Mouse (Mus musculus) induced T-regulatory cell, adult 2 months (primary cell): ENCODE measurements around the gene Dnah3.

Experiments used
- DNase-seq: peaks from one replicate; pipeline ENCODE4 v3.0.0-alpha.2; 2012; ENCODE audit warnings: low read depth

The Dnah3 gene

GRCm38 (mm10) chr7:120054016-120054415, 41.1 kb downstream of the Dnah3 start:
- no peak for DNase-seq

DNA sequence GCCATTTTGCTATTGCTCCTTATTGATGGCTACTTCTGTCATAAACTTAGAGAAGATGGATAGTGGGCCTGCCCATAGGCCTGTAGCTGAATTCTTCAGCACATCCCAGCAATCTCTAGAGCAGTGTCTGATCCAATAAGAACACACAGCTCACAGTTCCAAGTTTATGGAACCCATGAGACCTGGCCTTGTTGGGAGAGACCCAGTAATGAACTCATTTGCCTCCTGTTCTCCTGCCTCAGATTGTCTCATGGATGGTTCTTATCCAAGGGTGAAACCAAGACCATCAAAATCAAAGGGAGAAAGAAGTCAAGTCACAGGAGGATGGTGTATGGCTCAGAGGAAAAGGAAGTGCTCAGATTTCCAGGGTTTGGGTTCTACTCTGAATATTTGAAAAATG, 44.6 kb downstream of the Dnah3 start:
- DNase-seq = no peak

GRCm38 (mm10) chr7:120043990-120044389, 51.1 kb downstream of the Dnah3 start:
- peak; percentile 15 for DNase-seq

DNA sequence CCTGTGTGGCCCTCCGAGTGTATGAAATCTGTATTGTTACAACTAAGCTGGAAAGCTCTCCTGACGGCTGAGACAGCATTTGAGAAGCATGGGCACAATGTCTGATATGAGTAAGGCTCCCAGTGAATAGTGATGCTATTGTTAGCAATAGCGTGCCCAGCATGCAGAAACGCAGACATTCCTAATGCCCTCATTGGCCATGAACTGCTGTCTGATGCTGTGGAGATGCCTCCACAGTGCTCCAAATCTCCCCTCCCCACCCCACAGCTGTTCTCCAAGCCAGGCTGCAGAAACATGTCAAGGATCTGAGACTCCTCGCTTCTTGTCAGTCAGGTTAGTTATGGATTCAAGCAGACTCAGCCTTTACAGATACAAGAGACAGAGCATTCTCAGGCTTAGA, 58.7 kb downstream of the Dnah3 start:
- DNase-seq = no peak

DNA sequence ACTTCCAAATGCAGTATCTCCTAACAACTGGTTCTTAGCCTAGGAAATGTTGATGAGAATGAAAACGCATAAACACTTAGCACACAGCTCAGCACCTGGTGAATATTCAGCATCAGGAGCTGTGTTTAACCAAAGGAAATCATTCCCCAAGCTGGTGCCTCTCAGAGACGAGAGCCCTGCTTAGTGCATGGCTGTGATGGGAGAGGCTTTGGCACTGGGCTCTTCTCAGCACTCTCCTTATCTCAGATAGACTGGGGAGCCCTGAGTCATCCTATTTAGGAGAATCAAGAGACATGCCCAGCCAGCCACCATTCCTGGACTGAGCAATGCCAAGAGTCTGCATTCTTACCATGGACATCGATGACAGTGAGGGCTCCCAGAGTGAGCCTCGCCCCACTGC, 60.1 kb downstream of the Dnah3 start:
- DNase-seq = no peak

DNA sequence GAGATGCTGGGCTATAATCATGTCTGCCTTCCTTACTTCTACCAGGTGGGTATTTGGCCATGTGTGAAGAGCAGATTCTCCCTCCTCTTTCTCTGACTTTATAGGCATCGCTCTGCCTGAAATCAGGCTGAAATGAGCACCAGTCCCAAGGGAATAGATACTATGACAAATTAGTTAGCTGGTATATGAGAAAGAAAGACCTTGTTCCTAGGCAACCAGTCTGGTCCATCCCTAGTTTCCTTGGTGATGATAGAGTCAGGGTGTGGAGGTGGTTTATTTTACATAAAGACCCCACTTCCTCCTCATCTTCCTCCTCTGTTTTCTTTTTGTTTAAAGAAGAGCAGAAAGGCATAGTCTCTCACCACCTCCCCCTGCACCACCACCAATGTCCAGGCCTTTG, 60.5 kb downstream of the Dnah3 start:
- no peak for DNase-seq

- DNase-seq = no peak
Observed at GRCm38 (mm10) chr7:120028669-120029068, 66.4 kb downstream of the Dnah3 start.

DNA sequence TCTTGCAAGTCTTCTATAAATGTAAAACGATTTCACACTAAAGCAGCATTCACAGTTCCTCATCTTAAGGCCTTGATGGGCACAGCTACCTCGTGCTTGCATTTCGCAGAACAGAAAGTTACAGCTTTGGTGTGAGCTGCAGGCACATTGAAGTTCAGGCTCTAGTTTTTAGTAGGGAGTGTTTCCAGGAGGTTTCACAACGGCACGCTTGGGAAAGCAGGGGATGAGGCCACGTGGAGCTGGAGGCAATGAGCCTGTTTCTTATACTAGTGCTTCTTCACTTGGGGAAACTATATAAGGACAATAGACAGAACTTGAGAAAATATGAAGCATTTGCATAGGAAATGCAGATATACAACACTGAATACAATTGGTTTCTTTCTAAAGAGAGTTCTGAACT, 98.0 kb downstream of the Dnah3 start:
- no peak for DNase-seq

GRCm38 (mm10) chr7:119985279-119985912, 109.7 kb downstream of the Dnah3 start:
- DNase-seq = no peak

DNA sequence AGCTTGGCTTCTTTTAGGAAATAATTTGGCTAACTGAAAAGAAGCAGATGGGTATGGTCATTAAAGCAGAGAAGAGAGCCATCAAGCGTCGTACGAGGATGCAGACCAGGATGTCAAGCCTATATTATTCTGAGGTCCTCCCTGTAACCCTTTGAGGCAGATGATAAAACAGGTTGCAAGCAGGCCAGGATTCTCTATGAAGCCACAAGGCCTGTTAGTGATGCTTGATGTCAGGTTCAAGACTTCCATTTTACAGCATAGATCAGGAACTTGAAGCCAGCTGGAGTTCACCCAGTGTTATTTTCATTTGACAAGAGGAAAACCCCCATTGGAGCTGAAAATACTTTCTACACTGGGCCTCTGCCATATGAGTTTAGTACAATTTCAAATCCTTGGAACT, 114.9 kb downstream of the Dnah3 start:
- DNase-seq = no peak

DNA sequence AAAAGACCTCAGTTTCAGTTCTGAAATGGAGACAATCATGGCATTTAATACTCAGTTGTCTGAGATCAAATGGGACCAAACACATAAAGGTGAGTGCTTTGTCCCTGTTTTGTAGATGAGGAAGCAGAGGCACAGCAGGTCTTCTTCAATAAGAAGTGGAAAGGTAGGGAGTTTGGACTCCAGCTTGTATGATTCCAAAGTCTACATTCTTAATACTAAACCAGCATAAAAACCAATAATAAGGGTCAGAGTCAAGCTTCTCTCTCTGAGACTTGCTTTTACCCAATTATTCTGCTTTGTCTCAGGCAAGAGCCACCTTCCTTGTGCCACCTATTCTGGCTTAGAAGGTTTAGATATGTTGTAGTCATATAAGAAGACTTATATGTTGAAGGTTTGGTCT, 116.5 kb downstream of the Dnah3 start:
- no peak for DNase-seq

- no peak for DNase-seq
Observed at GRCm38 (mm10) chr7:119977574-119977973, 117.5 kb downstream of the Dnah3 start.

DNA sequence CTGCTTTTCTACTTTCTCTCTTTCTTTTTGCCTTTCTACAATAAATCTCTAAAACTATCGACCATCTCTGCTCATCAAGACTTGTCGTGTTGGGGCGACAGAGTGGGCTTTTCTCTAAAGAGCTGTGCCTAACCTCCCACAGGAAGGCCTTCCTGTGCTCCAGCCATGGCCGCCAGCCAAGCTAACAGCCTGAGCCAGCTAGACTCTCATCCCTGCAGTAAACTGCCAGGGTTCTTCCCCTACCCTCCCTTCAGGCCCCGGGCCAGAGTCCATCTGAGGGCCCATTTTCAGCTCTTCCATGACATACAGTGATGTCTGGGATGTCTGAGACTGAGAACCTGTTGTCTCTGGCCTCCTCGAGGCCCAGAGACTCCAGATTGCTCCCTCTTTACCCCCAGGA, 118.8 kb downstream of the Dnah3 start:
- DNase-seq = no peak

DNA sequence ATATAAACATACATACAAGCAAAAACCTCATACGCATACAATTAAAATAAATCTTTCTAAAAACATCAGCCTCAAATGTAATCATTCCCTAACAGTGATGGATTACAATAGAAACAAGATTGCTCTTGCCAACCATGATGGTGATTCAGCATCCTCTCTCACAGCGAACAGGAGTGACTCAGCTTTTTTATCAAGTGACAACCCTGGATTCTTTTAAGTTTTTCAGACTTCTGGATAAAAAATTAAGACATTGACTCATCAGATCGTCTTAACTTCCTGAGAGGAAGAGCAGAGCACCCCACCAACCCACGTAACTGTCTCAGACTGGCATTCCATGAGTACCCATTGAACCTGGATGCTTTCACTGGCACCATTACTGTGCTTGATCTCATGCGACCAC, 120.9 kb downstream of the Dnah3 start:
- DNase-seq = no peak

DNA sequence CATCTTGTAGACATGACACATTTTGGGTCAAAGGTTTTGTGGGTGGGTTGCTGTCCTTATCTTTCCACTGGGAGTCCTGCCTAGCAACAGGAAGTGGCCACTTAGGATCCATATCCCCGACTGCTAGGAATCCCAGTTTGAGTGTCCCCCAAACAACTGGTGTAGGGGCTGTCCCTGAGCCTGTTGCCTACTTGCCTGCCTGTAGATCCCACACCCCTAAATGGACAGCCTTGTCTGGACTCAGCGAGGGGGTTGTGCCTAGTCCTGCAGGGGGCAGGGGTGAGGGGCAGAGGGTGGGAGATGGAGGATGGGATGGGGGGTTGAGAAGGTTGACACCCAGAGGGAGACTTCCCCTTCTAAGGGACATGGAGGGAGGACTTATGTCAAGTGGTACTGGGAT, 125.8 kb downstream of the Dnah3 start:
- no peak for DNase-seq

DNA sequence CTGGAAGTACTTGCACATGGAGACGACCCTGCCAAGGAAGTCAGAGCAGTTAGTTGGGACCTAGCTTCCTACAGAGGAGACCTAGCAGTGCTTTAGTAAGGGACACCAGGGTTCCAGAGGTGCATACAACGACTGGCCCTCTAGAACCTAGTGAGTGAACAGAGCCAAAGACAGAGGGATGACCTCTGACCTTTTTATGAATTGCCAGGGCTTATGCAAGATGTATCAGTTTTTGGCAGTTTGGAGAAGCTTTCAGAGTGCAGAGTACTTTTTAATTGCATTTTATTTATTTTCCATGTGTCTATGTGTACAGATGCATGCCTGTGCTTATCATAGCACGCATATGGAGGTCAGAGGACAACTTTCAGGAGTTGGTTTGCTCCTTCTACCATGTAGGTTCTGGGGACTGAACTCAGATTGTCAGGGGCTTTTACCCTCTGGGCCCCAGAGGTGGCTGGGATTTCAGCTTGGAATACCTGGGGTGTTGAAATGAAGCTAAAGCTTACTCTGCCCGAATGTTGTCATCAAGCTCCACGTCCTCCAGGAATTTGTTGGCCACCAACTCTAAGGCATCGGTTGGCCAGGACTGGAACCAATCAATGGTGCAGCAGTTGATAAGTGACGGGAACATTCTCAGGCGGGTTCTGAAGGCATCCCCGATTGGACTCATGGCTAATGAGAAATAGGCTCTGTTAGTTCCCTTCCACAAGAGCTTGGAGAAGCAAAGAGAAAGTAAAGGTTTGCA, 129.3 kb downstream of the Dnah3 start:
- no peak for DNase-seq

GRCm38 (mm10) chr7:119965205-119965604, 129.9 kb downstream of the Dnah3 start:
- DNase-seq = no peak

DNA sequence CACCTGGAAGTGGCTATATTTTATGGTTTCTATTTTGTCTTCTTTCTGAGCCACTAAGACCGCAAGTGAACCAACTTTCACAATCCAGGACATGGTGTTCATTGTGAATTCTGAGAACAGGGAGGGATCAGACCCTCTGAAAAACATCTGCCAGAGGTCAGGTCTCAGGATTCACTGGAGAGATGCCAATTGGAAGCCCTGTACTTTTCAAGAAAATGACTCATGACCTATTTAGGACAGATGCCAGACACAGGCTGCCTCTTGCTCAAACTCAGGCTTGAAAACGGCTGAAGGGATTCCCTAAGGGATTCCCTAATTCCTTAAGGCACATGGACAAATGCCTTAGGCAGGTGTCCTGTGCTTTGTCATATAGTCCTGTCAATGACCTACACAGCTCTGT, 134.0 kb downstream of the Dnah3 start:
- DNase-seq = no peak

DNA sequence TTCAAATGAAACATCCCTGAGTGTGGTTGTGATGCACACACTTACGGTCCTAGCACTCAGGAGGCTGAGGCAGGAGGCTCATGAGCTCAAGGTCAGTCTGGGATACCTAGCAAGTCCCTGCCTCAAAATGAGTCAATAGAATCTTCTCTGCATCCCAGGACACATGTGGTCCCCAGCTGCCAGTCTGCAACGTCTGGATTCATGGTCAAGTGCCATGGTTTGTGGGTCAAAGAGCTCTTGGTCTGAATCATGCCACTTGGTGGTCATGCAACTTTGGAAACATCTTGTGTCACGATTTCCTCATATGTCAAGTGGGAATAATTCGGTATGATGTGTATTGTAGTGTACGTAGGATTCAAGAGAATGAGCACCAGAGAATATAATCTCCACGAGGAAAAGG, 134.5 kb downstream of the Dnah3 start:
- no peak for DNase-seq

DNA sequence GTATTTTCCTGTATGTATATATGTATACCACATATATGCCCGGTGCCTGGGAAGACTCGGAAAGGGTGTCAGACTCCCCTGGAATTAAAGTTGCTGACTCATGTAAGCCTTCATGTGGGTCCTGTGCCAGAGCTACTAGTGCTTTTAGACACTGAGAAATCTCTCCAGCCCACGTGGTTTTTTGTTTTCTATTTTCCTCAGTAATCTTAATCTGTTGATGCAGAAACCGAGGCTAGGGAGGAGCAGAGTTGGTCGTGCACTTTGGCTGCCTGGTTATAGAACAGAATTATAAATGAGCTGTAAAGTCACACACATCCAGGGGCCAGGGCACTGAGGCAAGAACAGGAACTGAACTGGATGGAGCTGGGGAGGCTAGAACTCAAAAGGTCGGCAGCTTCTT, 135.1 kb downstream of the Dnah3 start:
- DNase-seq = no peak

DNA sequence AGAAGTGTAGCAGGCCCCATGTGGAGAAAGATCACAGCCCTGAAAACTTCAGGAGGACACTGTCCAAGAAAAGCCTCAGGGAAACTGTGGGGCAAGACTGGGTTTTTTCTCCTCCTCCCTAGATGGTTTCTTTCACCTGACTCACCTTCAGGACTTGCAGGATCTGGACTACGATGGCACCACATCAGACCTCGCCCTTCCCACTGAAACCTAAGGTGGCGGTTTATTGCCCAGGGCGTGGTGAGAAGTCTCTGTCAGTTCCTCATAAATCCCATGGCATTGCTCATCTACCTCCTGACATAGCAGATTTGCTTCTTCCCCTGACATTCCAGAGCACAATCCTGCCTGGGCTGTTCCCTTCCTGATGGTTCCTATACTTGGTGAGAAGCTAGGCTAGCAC, 135.6 kb downstream of the Dnah3 start:
- no peak for DNase-seq

GRCm38 (mm10) chr7:119959091-119959490, 136.0 kb downstream of the Dnah3 start:
- DNase-seq = no peak

DNA sequence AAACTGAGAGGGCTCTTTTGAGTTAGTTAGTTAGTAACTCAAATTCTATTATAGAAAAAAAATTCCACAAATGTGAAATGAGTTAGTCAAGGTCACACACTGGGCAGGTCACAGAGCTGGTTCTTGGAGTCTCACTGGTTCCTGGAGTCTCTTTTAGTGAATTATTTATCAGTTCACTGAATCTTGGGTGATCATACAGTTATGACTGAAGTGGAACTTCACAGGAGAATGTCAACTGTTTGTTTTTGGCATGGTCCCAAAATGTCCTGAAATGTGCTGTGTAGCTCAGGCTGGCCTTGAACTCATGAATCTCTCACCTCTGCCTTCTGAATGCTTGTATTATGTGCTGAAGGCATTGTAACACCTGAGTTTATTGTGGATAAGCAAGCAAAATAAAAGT, 137.7 kb downstream of the Dnah3 start:
- DNase-seq = no peak

- no peak for DNase-seq
Observed at GRCm38 (mm10) chr7:119954047-119954446, 141.0 kb downstream of the Dnah3 start.
